Comparison of ENCODE assay signal across 20 mouse cellular contexts in the genomic region with DNA sequence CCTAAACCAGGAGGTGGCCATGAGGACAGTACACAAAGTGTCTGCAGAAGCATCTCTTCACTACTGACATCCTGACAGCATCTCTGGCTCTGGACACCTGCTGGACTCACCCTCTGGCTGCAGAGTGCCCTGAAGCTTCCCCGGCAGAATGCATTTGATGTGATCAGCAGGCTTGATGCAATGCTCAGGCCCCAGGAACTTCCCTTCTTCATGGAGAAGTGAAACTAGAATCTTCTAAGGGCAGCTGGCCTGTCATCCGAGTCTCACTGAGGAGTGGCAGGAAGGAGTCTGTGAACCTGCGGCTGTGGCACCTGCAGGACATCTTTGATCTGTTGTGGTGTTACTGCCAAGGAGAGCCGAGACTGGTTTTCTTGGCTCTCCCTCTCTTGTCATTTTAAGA.
A peak's percentile ranks its signal among the peaks of the same experiment; 100 is the strongest.
DNase-seq lines count a peak whose midpoint lies in the region; ATAC-seq and TF ChIP-seq lines count a peak whose summit lies in the region.
"Had no signal": no experiment of that assay in that cellular context is flagged by ENCODE, and none has a peak within 500 bp of the region (broad histone marks: within the 10 kb centered on the region; RNA-seq: fewer than 3 reads in every experiment).

No protein-coding gene starts in this region.

- H3K9me3 ChIP-seq in hindbrain, embryonic 11.5 days (ENCODE audit: control insufficient read depth, low read length) = no peaks in the 10 kb centered on the region
- H3K9me3 ChIP-seq in intestine, embryonic 15.5 days = no peaks in the 10 kb centered on the region
- H3K9me3 ChIP-seq: heart, embryonic 12.5 days; kidney, embryonic 15.5 days; lung, embryonic 15.5 days; neural tube, embryonic 13.5 days had no signal

- 48% methylated on average over 4 of the region's 4 CpGs for WGBS in lung, adult 2 months
- 84% methylated on average over 4 of the region's 4 CpGs for WGBS in hindbrain, embryonic 11.5 days
- WGBS in intestine, embryonic 15.5 days = 68% methylated on average over 4 of the region's 4 CpGs

- no peak overlapping the region for H3K27ac ChIP-seq in hindbrain, embryonic 11.5 days (ENCODE audit: low read depth, low read length)
- H3K27ac ChIP-seq in intestine, embryonic 15.5 days = no peak overlapping the region
- H3K27ac ChIP-seq: kidney, embryonic 15.5 days; lung, embryonic 15.5 days; neural tube, embryonic 13.5 days; stomach, postnatal 0 days had no signal

- no peaks in the 10 kb centered on the region for H3K27me3 ChIP-seq in hindbrain, embryonic 11.5 days (ENCODE audit: control insufficient read depth, insufficient read depth, low read length)
- H3K27me3 ChIP-seq in intestine, embryonic 15.5 days (replicated peaks) = no peaks in the 10 kb centered on the region
- H3K27me3 ChIP-seq: heart, embryonic 12.5 days; kidney, embryonic 15.5 days; lung, embryonic 15.5 days; neural tube, embryonic 13.5 days had no signal

- no peak overlapping the region for H3K4me3 ChIP-seq in lung, adult 2 months (replicated peaks; ENCODE audit: extremely low read depth, low read depth, low read length)
- H3K4me3 ChIP-seq in hindbrain, embryonic 11.5 days (ENCODE audit: low read depth, low read length) = no peak overlapping the region
- H3K4me3 ChIP-seq in intestine, embryonic 15.5 days (replicated peaks) = no peak overlapping the region
- H3K4me3 ChIP-seq: heart, embryonic 12.5 days; kidney, embryonic 15.5 days; lung, embryonic 15.5 days; neural tube, embryonic 13.5 days had no signal

- no peak overlapping the region for H3K9ac ChIP-seq in hindbrain, embryonic 11.5 days (ENCODE audit: low read depth, low read length)
- H3K9ac ChIP-seq in intestine, embryonic 15.5 days = no peak overlapping the region
- H3K9ac ChIP-seq: heart, embryonic 12.5 days; kidney, embryonic 15.5 days; lung, embryonic 15.5 days; neural tube, embryonic 13.5 days had no signal

- ATAC-seq in hematopoietic stem cell, adult 5-6 weeks (replicated peaks in 1 of 2; ENCODE audit: insufficient read depth in 1 of 2, low FRiP score in 2 of 2, low TSS enrichment in 1 of 2, low read depth in 1 of 2, poor library complexity in 2 of 2, severe bottlenecking in 2 of 2) = peak; percentile 84 to 95
- ATAC-seq in hindbrain, embryonic 11.5 days (ENCODE audit: low FRiP score) = no peak
- no peak for ATAC-seq in intestine, embryonic 15.5 days
- no peak for ATAC-seq in frontal cortex, adult (ENCODE audit: low TSS enrichment)

- no peaks in the 10 kb centered on the region for H3K36me3 ChIP-seq in hindbrain, embryonic 11.5 days (ENCODE audit: control insufficient read depth, insufficient read depth, low read length)
- no peaks in the 10 kb centered on the region for H3K36me3 ChIP-seq in intestine, embryonic 15.5 days
- H3K36me3 ChIP-seq: heart, embryonic 12.5 days; kidney, embryonic 15.5 days; lung, embryonic 15.5 days; neural tube, embryonic 13.5 days had no signal

- DNase-seq in lung, postnatal 25 days (ENCODE audit: low spot score) = peak; percentile 51
- no peak for DNase-seq in lung, adult 2 months
- DNase-seq in spleen, postnatal 4 days (ENCODE audit: low spot score in 2 of 2) = peak; percentile 30 to 66
- peak; percentile 16 to 28 for DNase-seq in thymus, postnatal 36 days
- no peak for DNase-seq in hindbrain, embryonic 11.5 days (ENCODE audit: low spot score)
- DNase-seq: adrenal gland, postnatal 36 days; cerebellum, adult 9-10 months; gastrocnemius, postnatal 36 days; layer of hippocampus, postnatal 36 days; left cerebral cortex, postnatal 4 days; right cerebral cortex, postnatal 4 days had no signal

- TF ChIP-seq POLR2A in lung, adult 2 months (IDR thresholded peaks at IDR 0.05; ENCODE audit: borderline replicate concordance, extremely low read depth, low read depth, low read length) = no peak

- no peak overlapping the region for H3K4me2 ChIP-seq in hindbrain, embryonic 11.5 days (replicated peaks; ENCODE audit: low read depth, low read length)
- no peak overlapping the region for H3K4me2 ChIP-seq in intestine, embryonic 15.5 days (replicated peaks)
- H3K4me2 ChIP-seq: heart, embryonic 12.5 days; kidney, embryonic 15.5 days; liver, embryonic 11.5 days; lung, embryonic 15.5 days; neural tube, embryonic 13.5 days had no signal

- TF ChIP-seq CTCF in lung, adult 2 months (IDR thresholded peaks at IDR 0.05; ENCODE audit: insufficient read depth, low read length) = no peak

- H3K4me1 ChIP-seq in lung, adult 2 months (ENCODE audit: control insufficient read depth, insufficient read depth, low read length) = no peaks in the 10 kb centered on the region
- H3K4me1 ChIP-seq in hindbrain, embryonic 11.5 days (replicated peaks; ENCODE audit: control insufficient read depth, insufficient read depth, low read length) = no peaks in the 10 kb centered on the region
- H3K4me1 ChIP-seq in intestine, embryonic 15.5 days (replicated peaks) = no peaks in the 10 kb centered on the region
- H3K4me1 ChIP-seq: kidney, embryonic 15.5 days; lung, embryonic 15.5 days had no signal

Comparison
In these comparisons a context has a peak if more than half of its experiments do, and no peak if none do; other contexts are left out.
1. DNase-seq: peak in lung, postnatal 25 days (single experiment), spleen, postnatal 4 days (2 of 2) and thymus, postnatal 36 days (2 of 2); none in lung, adult 2 months (single experiment) and hindbrain, embryonic 11.5 days (single experiment).
2. ATAC-seq: peak in hematopoietic stem cell, adult 5-6 weeks (2 of 2); none in hindbrain, embryonic 11.5 days (single experiment), intestine, embryonic 15.5 days (single experiment) and frontal cortex, adult (single experiment).